Mouse (Mus musculus): ENCODE measurements around the gene Slc22a26. TPM values are rescaled to one million over a fixed set of nuclear protein-coding genes. Genes with fewer than 3 reads are reported as not detected.
"Not testable (repeated sequence)": the region's sequence is repeated elsewhere in the genome, so short reads cannot be mapped to it uniquely, and the experiment has no call there.

The Slc22a26 gene
- not detected in 2 replicates for polyA plus RNA-seq (2015; fragmentation: Nextera tagmentation; extraction: Ambion mirVana)

DNA sequence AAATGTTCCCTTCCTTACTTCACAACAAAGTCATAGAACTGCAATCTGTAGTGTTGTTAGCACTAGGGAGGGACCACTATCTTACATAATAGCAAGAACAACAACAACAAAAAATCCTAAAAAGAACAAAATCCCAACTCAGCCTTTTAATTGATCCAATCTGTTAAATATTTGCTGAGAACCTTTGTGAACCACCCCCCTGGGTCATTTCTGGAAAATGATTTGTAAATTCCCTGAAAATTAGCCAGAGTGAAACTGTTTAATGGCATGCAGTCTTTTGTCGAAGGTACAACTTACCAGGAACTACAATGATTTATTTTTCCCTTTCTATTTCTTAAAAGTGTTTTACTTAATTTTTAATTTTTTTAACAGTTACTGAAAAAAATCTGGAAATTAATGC lies at the start of gene Slc22a26:
Slc22a26 (minus strand) TSS at position 97 of the 400 bp plus-strand sequence.
- Histone ChIP-seq H3K36me3 (no peaks in the 10 kb centered on the region), H3K4me1 (replicated peaks) (no peaks in the 10 kb centered on the region), H3K9ac (no peak within 1 kb of the TSS), H3K27ac (replicated peaks) (no peak within 1 kb of the TSS), H3K4me3 (no peak within 1 kb of the TSS), H3K9me3 (no peaks in the 10 kb centered on the region), H3K4me2 (no peak within 1 kb of the TSS), H3K27me3 (no peaks in the 10 kb centered on the region)
- ATAC-seq (ENCODE audit: low FRiP score, low read depth): no peak
- WGBS: 82% methylated on average over 1 of the region's 1 CpGs

GRCm38 (mm10) chr19:7829851-7830250 lies 27.4 kb upstream of the Slc22a26 start:
- Histone ChIP-seq H3K9me3 (peaks cover 16% of the 10 kb centered on the region; the same call in 1 of the 2 replicates), H3K9ac (no peak overlapping the region), H3K4me1 (replicated peaks) (no peaks in the 10 kb centered on the region), H3K36me3 (no peaks in the 10 kb centered on the region), H3K27ac (replicated peaks) (no peak overlapping the region), H3K27me3 (no peaks in the 10 kb centered on the region), H3K4me3 (no peak overlapping the region), H3K4me2 (no peak overlapping the region)
- 67% methylated on average over 2 of the region's 2 CpGs for WGBS
- no peak for ATAC-seq (ENCODE audit: low FRiP score, low read depth)

- Histone ChIP-seq H3K9ac (no peak overlapping the region), H3K27me3 (no peaks in the 10 kb centered on the region), H3K9me3 (no peaks in the 10 kb centered on the region), H3K4me2 (no peak overlapping the region), H3K4me3 (no peak overlapping the region), H3K4me1 (replicated peaks) (no peaks in the 10 kb centered on the region), H3K36me3 (no peaks in the 10 kb centered on the region), H3K27ac (replicated peaks) (no peak overlapping the region)
- 89% methylated on average over 1 of the region's 1 CpGs for WGBS
- ATAC-seq (ENCODE audit: low FRiP score, low read depth): no peak
Observed at GRCm38 (mm10) chr19:7790571-7790970, 11.9 kb downstream of the Slc22a26 start.

- H3K4me1 ChIP-seq (replicated peaks): no peaks in the 10 kb centered on the region
- H3K9ac ChIP-seq: no peak overlapping the region
- 78% methylated on average over 4 of the region's 4 CpGs for WGBS
- no peaks in the 10 kb centered on the region for H3K9me3 ChIP-seq
- ATAC-seq (ENCODE audit: low FRiP score, low read depth): no peak
- no peak overlapping the region for H3K4me3 ChIP-seq
- no peak overlapping the region for H3K27ac ChIP-seq (replicated peaks)
- no peaks in the 10 kb centered on the region for H3K27me3 ChIP-seq
- H3K4me2 ChIP-seq: no peak overlapping the region
- no peaks in the 10 kb centered on the region for H3K36me3 ChIP-seq
Observed at GRCm38 (mm10) chr19:7775306-7775705, 27.2 kb downstream of the Slc22a26 start.

- Histone ChIP-seq H3K4me2 (no peak overlapping the region), H3K4me1 (replicated peaks) (no peaks in the 10 kb centered on the region), H3K9me3 (no peaks in the 10 kb centered on the region), H3K4me3 (no peak overlapping the region), H3K36me3 (no peaks in the 10 kb centered on the region), H3K27ac (replicated peaks) (no peak overlapping the region), H3K9ac (no peak overlapping the region), H3K27me3 (no peaks in the 10 kb centered on the region)
- ATAC-seq (ENCODE audit: low FRiP score, low read depth): no peak
- WGBS: 86% methylated on average over 2 of the region's 2 CpGs
Observed at GRCm38 (mm10) chr19:7766124-7766523, 36.3 kb downstream of the Slc22a26 start.

DNA sequence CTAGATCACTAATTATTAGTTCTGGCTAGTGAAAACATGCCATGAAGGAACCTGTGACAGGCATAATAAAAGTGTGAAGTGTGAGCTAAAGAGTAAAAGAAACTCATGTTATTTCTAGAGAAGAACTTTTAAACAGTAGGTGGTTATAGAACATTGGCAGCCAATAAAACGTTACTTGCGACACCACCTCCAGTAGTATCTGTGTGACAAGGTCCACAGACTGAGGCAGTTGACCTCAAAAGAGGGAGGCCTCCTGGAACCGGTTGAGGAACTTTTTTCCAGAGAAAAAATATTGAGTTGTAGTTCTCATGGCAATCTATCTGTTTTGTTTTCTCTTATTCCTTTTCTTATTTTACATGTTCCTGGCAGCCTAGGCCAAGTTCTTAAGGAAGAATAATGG lies 36.9 kb downstream of the Slc22a26 start:
- Histone ChIP-seq H3K4me3 (no peak overlapping the region), H3K9ac (no peak overlapping the region), H3K27ac (replicated peaks) (no peak overlapping the region), H3K36me3 (no peaks in the 10 kb centered on the region), H3K9me3 (no peaks in the 10 kb centered on the region), H3K4me1 (replicated peaks) (no peaks in the 10 kb centered on the region), H3K4me2 (no peak overlapping the region), H3K27me3 (no peaks in the 10 kb centered on the region)
- no peak for ATAC-seq (ENCODE audit: low FRiP score, low read depth)
- WGBS: 91% methylated on average over 3 of the region's 3 CpGs

- H3K9ac ChIP-seq; H3K27me3 ChIP-seq; H3K36me3 ChIP-seq; H3K4me3 ChIP-seq; H3K9me3 ChIP-seq; ATAC-seq (ENCODE audit: low FRiP score, low read depth); H3K4me2 ChIP-seq; H3K4me1 ChIP-seq (replicated peaks); H3K27ac ChIP-seq (replicated peaks): not testable (repeated sequence)
- 72% methylated on average over 13 of the region's 13 CpGs for WGBS
Observed at GRCm38 (mm10) chr19:7753371-7753770, 49.1 kb downstream of the Slc22a26 start.

Other genes with a start within 250 kb of the Slc22a26 start
- 4.8 and 5.7 TPM in 2 replicates for gene Pla2g16, start 245.2 kb downstream of the Slc22a26 start, polyA plus RNA-seq (2015; fragmentation: Nextera tagmentation; extraction: Ambion mirVana)
- 0.18 and 0.53 TPM in 2 replicates for gene Lgals12, start 195.5 kb downstream of the Slc22a26 start, polyA plus RNA-seq (2015; fragmentation: Nextera tagmentation; extraction: Ambion mirVana)
- gene Hrasls5, start 190.1 kb downstream of the Slc22a26 start, polyA plus RNA-seq (2015; fragmentation: Nextera tagmentation; extraction: Ambion mirVana): 0.26 TPM in 1 of 2 replicates, not detected in the other
- 0.26 and 0.56 TPM in 2 replicates for gene Slc22a19, start 91.4 kb downstream of the Slc22a26 start, polyA plus RNA-seq (2015; fragmentation: Nextera tagmentation; extraction: Ambion mirVana)
- gene Slc22a27, start 163.4 kb upstream of the Slc22a26 start, polyA plus RNA-seq (2015; fragmentation: Nextera tagmentation; extraction: Ambion mirVana): not detected in 2 replicates

All from hindbrain, embryonic 15.5 days (tissue).